Mouse (Mus musculus) MEL (cell line): ENCODE data around the gene Ifna4.
"Not testable (repeated sequence)": the region's sequence is repeated elsewhere in the genome, so short reads cannot be mapped to it uniquely, and the experiment has no call there.

Experiments
- EP300 ChIP-seq, 2 experiments: IDR thresholded peaks; 2 replicates each; pipeline ENCODE4 v1.6.1; 2011; ENCODE audit warnings: improper control_type of control experiment in 2 of 2, low read length in 2 of 2, low read depth in 1 of 2, mild to moderate bottlenecking in 1 of 2
- ETS1 ChIP-seq: IDR thresholded peaks from 2 replicates; pipeline ENCODE4 v1.6.1; 2012; ENCODE audit warnings: low read depth, mild to moderate bottlenecking, inconsistent platforms, low read length, improper control_type of control experiment, moderate library complexity
- GABPA ChIP-seq: IDR thresholded peaks from 2 replicates; pipeline ENCODE4 v1.6.1; 2012; ENCODE audit warnings: low read depth, mild to moderate bottlenecking, inconsistent platforms, low read length, improper control_type of control experiment, moderate library complexity
- MAZ ChIP-seq: IDR thresholded peaks from 2 replicates; pipeline ENCODE4 v1.6.1; 2012; ENCODE audit warnings: low read depth, mild to moderate bottlenecking, inconsistent platforms, low read length, improper control_type of control experiment
- POLR2A ChIP-seq, 2 experiments: IDR thresholded peaks; 2 replicates each; pipeline ENCODE4 v1.6.1; 2011 to 2012; ENCODE audit warnings: low read length in 2 of 2, mild to moderate bottlenecking in 2 of 2, control low read depth in 1 of 2, improper control_type of control experiment in 1 of 2, low read depth in 1 of 2, moderate library complexity in 1 of 2; ENCODE audit not compliant: control insufficient read depth in 1 of 2, insufficient read depth in 1 of 2, poor library complexity in 1 of 2
- POLR2AphosphoS2 ChIP-seq: IDR thresholded peaks from 2 replicates; pipeline ENCODE4 v1.6.1; 2011; ENCODE audit warnings: low read length, improper control_type of control experiment
- TCF12 ChIP-seq: IDR thresholded peaks from 2 replicates; pipeline ENCODE4 v1.6.1; 2014; ENCODE audit warnings: low read depth, mild to moderate bottlenecking, inconsistent platforms, low read length, improper control_type of control experiment, moderate library complexity
- USF2 ChIP-seq, 2 experiments: IDR thresholded peaks; 2 replicates each; pipeline ENCODE4 v1.6.1; 2011 to 2012; ENCODE audit warnings: improper control_type of control experiment in 2 of 2, low read length in 2 of 2, borderline replicate concordance in 1 of 2, inconsistent platforms in 1 of 2, low read depth in 1 of 2, mild to moderate bottlenecking in 1 of 2; ENCODE audit not compliant: insufficient read depth in 1 of 2
- ZMIZ1 ChIP-seq: IDR thresholded peaks from 2 replicates; pipeline ENCODE4 v1.6.1; 2012; ENCODE audit warnings: low read depth, mild to moderate bottlenecking, inconsistent platforms, low read length, improper control_type of control experiment, moderate library complexity

GRCm38 (mm10) chr4:88805761-88806160 is 35.9 kb upstream of the Ifna4 start:
- TF ChIP-seq POLR2AphosphoS2; POLR2A (IDR thresholded peaks at IDR 0.05; ENCODE audit: control insufficient read depth in 1 of 2, insufficient read depth in 1 of 2, low read depth in 1 of 2, low read length in 2 of 2, poor library complexity in 1 of 2); ETS1; TCF12; ZMIZ1; GABPA; MAZ; USF2 (IDR thresholded peaks at IDR 0.05; ENCODE audit: borderline replicate concordance in 1 of 2, insufficient read depth in 1 of 2, low read depth in 1 of 2, low read length in 2 of 2); EP300 (IDR thresholded peaks at IDR 0.05; ENCODE audit: low read depth in 1 of 2, low read length in 2 of 2): not testable (repeated sequence)
